In genomic region chr1:78825246-78825645, GRCm38 (mm10) we compare ENCODE assay signal across 21 mouse cellular contexts. TPM values are rescaled to one million over a fixed set of nuclear protein-coding genes. Genes with fewer than 3 reads are reported as not detected.
A peak's percentile ranks its signal among the peaks of the same experiment; 100 is the strongest.
DNase-seq lines count a peak whose midpoint lies in the region; ATAC-seq lines count a peak whose summit lies in the region.
"Had no signal": no experiment of that assay in that cellular context is flagged by ENCODE, and none has a peak within 500 bp of the region (broad histone marks: within the 10 kb centered on the region; RNA-seq: fewer than 3 reads in every experiment).

No protein-coding gene starts in this region.

- no peak overlapping the region for H3K4me3 ChIP-seq in kidney, embryonic 15.5 days (replicated peaks)
- H3K4me3 ChIP-seq: embryonic facial prominence, embryonic 12.5 days; forebrain, embryonic 12.5 days; heart, adult 2 months; heart, embryonic 15.5 days; hindbrain, embryonic 13.5 days had no signal

- ATAC-seq in kidney, embryonic 15.5 days (replicated peaks; ENCODE audit: low FRiP score) = no peak
- ATAC-seq in megakaryocyte progenitor cell, adult 5-6 weeks (replicated peaks; ENCODE audit: poor library complexity) = no peak
- ATAC-seq: forebrain, embryonic 16.5 days had no signal

- peaks cover 23% of the 10 kb centered on the region for H3K4me1 ChIP-seq in kidney, embryonic 15.5 days
- H3K4me1 ChIP-seq: forebrain, embryonic 12.5 days had no signal

- H3K36me3 ChIP-seq in kidney, embryonic 15.5 days = no peaks in the 10 kb centered on the region
- H3K36me3 ChIP-seq: embryonic facial prominence, embryonic 12.5 days; forebrain, embryonic 12.5 days; heart, embryonic 15.5 days; hindbrain, embryonic 13.5 days had no signal

- H3K27me3 ChIP-seq in kidney, embryonic 15.5 days = no peaks in the 10 kb centered on the region
- H3K27me3 ChIP-seq: embryonic facial prominence, embryonic 12.5 days; forebrain, embryonic 12.5 days; heart, embryonic 15.5 days; hindbrain, embryonic 13.5 days had no signal

- no peaks in the 10 kb centered on the region for H3K9me3 ChIP-seq in kidney, embryonic 15.5 days (replicated peaks)
- H3K9me3 ChIP-seq: embryonic facial prominence, embryonic 12.5 days; forebrain, embryonic 12.5 days; heart, embryonic 15.5 days; hindbrain, embryonic 13.5 days had no signal

- H3K4me2 ChIP-seq in kidney, embryonic 15.5 days = no peak overlapping the region
- H3K4me2 ChIP-seq: embryonic facial prominence, embryonic 12.5 days; forebrain, embryonic 12.5 days; heart, embryonic 11.5 days; heart, embryonic 15.5 days; hindbrain, embryonic 13.5 days had no signal

- peak; percentile 67 for DNase-seq in kidney, adult 11 months
- no peak for DNase-seq in kidney, postnatal 14 days
- peak; percentile 87 for DNase-seq in kidney, adult 9 months
- peak; percentile 35 for DNase-seq in adipocyte (ENCODE audit: low spot score)
- DNase-seq in lung, postnatal 10 days = no peak
- DNase-seq: cerebellum, adult 11-12 months; cerebellum, adult 9-10 months; cerebellum, postnatal 25 days; gastrocnemius, postnatal 14 days; heart, adult 2 months; heart, postnatal 14 days had no signal

- WGBS in kidney, embryonic 15.5 days = 76% methylated on average over 3 of the region's 3 CpGs

- no peak overlapping the region for H3K27ac ChIP-seq in kidney, embryonic 15.5 days
- H3K27ac ChIP-seq: embryonic facial prominence, embryonic 12.5 days; forebrain, embryonic 12.5 days; heart, adult 2 months; heart, embryonic 15.5 days; hindbrain, embryonic 13.5 days had no signal

- H3K9ac ChIP-seq in kidney, embryonic 15.5 days = no peak overlapping the region
- H3K9ac ChIP-seq: embryonic facial prominence, embryonic 12.5 days; forebrain, embryonic 12.5 days; heart, embryonic 15.5 days; hindbrain, embryonic 13.5 days had no signal

RNA-seq across cellular contexts. Expression of gene Kcne4, which starts 8.7 kb away (rescaled TPM):
- 7.3 and 7.7 TPM in 2 replicates for polyA plus RNA-seq in kidney, embryonic 15.5 days (2015; fragmentation: Nextera tagmentation; extraction: Ambion mirVana)
- not detected in 2 replicates for total RNA-seq in megakaryocyte progenitor cell, adult 5-6 weeks (2015)
- total RNA-seq in megakaryocyte progenitor cell, adult 5-6 weeks (2017) = not detected in 2 replicates
- total RNA-seq: ES-E14; hematopoietic stem cell, adult 5-6 weeks had no signal

Comparison
In these comparisons a context has a peak if more than half of its experiments do, and no peak if none do; other contexts are left out.
1. DNase-seq: peak in kidney, adult 11 months (single experiment), kidney, adult 9 months (single experiment) and adipocyte (single experiment); none in kidney, postnatal 14 days (single experiment) and lung, postnatal 10 days (single experiment).